Mouse (Mus musculus): Measurements from ENCODE around the gene Clca4a. TPM values are rescaled to one million over a fixed set of nuclear protein-coding genes. Genes with fewer than 3 reads are reported as not detected.
"Not testable (repeated sequence)": the region's sequence is repeated elsewhere in the genome, so short reads cannot be mapped to it uniquely, and the experiment has no call there.

The Clca4a gene
- polyA plus RNA-seq, 2 experiments: not detected

DNA sequence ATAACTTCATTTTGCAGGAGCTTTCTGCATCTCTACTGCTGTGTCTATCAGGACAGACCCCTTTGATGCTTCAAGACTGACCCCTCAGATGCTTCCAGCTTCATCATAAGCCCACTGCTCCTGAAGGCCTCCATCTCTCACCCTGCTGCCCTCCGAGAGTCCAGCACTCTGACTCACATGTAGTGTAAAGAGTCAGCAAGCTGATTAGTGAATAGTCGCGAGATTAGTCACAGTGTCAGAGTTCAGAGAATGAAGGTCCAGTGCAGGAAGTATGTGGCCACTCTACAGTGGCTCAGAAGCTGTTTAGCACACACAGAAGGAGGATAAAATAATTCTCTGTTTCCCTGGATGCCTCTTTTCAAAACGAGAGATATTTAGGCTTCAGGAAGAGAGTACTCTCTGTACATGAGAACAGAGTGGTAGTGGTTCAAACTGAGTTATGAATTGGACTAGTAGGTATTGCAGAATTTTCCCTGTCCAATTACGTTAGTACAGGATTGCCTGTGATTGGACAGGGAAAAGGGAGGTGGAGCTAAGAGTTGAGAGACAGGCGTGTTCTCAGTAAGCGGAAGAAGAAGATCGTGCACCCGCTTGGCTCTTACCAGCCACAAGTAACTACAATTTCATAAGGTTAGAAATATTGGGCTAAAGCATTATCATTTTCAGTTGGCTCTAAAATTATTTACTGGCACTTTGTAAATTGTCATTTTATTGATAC, 3.1 kb downstream of the Clca4a start:
- H3K4me3 ChIP-seq (ENCODE audit: insufficient read depth in 1 of 2, low read depth in 2 of 2, low read length in 2 of 2): no peak overlapping the region
- ATAC-seq (ENCODE audit: insufficient read depth) (no peak), DNase-seq (ENCODE audit: low read depth in 3 of 3, low spot score in 3 of 3) (no peak)
- H3K4me1 ChIP-seq (replicated peaks; ENCODE audit: control insufficient read depth in 2 of 2, insufficient read depth in 2 of 2, low read length in 1 of 2): no peaks in the 10 kb centered on the region
- H3K27ac ChIP-seq: no peak overlapping the region
- no peaks in the 10 kb centered on the region for H3K9me3 ChIP-seq (ENCODE audit: control insufficient read depth, low read length)
- H3K36me3 ChIP-seq (replicated peaks; ENCODE audit: control insufficient read depth, insufficient read depth, low read depth): no peaks in the 10 kb centered on the region
- no peaks in the 10 kb centered on the region for H3K27me3 ChIP-seq (ENCODE audit: control insufficient read depth, insufficient read depth, low read length)
- 62% methylated on average over 9 of the region's 9 CpGs for WGBS (ENCODE audit: insufficient replicate concordance)
- TF ChIP-seq CTCF (IDR thresholded peaks at IDR 0.05; ENCODE audit: low read depth) (no peak), EP300 (IDR thresholded peaks at IDR 0.05; ENCODE audit: low read depth) (no peak)
- H3K9ac ChIP-seq (replicated peaks): no peak overlapping the region
- no peak overlapping the region for H3K4me2 ChIP-seq (ENCODE audit: low read depth)

GRCm38 (mm10) chr3:144969755-144970154, 5.1 kb downstream of the Clca4a start:
- no peaks in the 10 kb centered on the region for H3K27me3 ChIP-seq (ENCODE audit: control insufficient read depth, insufficient read depth, low read length)
- H3K4me2 ChIP-seq (ENCODE audit: low read depth): no peak overlapping the region
- no peak overlapping the region for H3K9ac ChIP-seq (replicated peaks)
- no peaks in the 10 kb centered on the region for H3K4me1 ChIP-seq (replicated peaks; ENCODE audit: control insufficient read depth in 2 of 2, insufficient read depth in 2 of 2, low read length in 1 of 2)
- no peaks in the 10 kb centered on the region for H3K36me3 ChIP-seq (replicated peaks; ENCODE audit: control insufficient read depth, insufficient read depth, low read depth)
- no peak for ATAC-seq (ENCODE audit: insufficient read depth)
- no peak for DNase-seq (ENCODE audit: low read depth in 3 of 3, low spot score in 3 of 3)
- no peak overlapping the region for H3K4me3 ChIP-seq (ENCODE audit: insufficient read depth in 1 of 2, low read depth in 2 of 2, low read length in 2 of 2)
- H3K27ac ChIP-seq: no peak overlapping the region
- 57% methylated on average over 1 of the region's 1 CpGs for WGBS (ENCODE audit: insufficient replicate concordance)
- TF ChIP-seq CTCF (IDR thresholded peaks at IDR 0.05; ENCODE audit: low read depth) (no peak), EP300 (IDR thresholded peaks at IDR 0.05; ENCODE audit: low read depth) (no peak)
- H3K9me3 ChIP-seq (ENCODE audit: control insufficient read depth, low read length): no peaks in the 10 kb centered on the region

- H3K27me3 ChIP-seq (ENCODE audit: control insufficient read depth, insufficient read depth, low read length): no peaks in the 10 kb centered on the region
- ATAC-seq (ENCODE audit: insufficient read depth) (no peak), DNase-seq (ENCODE audit: low read depth in 3 of 3, low spot score in 3 of 3) (no peak)
- H3K9ac ChIP-seq (replicated peaks): no peak overlapping the region
- no peak overlapping the region for H3K27ac ChIP-seq
- TF ChIP-seq EP300 (IDR thresholded peaks at IDR 0.05; ENCODE audit: low read depth) (no peak), CTCF (IDR thresholded peaks at IDR 0.05; ENCODE audit: low read depth) (no peak)
- 40% methylated on average over 4 of the region's 4 CpGs for WGBS (ENCODE audit: insufficient replicate concordance)
- no peaks in the 10 kb centered on the region for H3K9me3 ChIP-seq (ENCODE audit: control insufficient read depth, low read length)
- no peak overlapping the region for H3K4me2 ChIP-seq (ENCODE audit: low read depth)
- H3K4me3 ChIP-seq (ENCODE audit: insufficient read depth in 1 of 2, low read depth in 2 of 2, low read length in 2 of 2): no peak overlapping the region
- H3K36me3 ChIP-seq (replicated peaks; ENCODE audit: control insufficient read depth, insufficient read depth, low read depth): no peaks in the 10 kb centered on the region
- H3K4me1 ChIP-seq (replicated peaks; ENCODE audit: control insufficient read depth in 2 of 2, insufficient read depth in 2 of 2, low read length in 1 of 2): no peaks in the 10 kb centered on the region
Observed at GRCm38 (mm10) chr3:144966074-144966473, 8.8 kb downstream of the Clca4a start.

GRCm38 (mm10) chr3:144950829-144951228, 24.0 kb downstream of the Clca4a start:
- WGBS (ENCODE audit: insufficient replicate concordance): 41% methylated on average over 4 of the region's 4 CpGs

DNA sequence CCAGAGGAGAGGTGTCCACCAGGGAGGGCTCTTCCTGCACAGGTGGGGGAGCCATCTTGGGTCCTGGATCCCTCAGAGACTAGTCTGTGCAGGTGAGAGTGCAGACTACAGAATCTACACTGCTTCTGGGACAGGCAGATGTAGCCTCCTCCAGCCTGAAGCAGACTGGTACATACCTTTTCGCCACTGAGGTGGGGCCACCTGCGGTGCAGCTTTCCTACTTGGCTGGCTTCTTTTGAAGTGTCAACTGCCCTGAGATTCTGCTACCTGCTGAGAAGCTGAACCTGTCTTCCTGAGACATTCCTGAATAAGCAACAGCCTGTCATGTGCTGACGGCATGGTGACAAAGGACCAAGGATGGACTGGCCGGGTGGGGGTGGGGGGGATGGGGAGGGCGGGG, 27.5 kb downstream of the Clca4a start:
- H3K4me2 ChIP-seq (ENCODE audit: low read depth); H3K27me3 ChIP-seq (ENCODE audit: control insufficient read depth, insufficient read depth, low read length); DNase-seq (ENCODE audit: low read depth in 3 of 3, low spot score in 3 of 3); H3K36me3 ChIP-seq (replicated peaks; ENCODE audit: control insufficient read depth, insufficient read depth, low read depth); ATAC-seq (ENCODE audit: insufficient read depth); H3K4me1 ChIP-seq (replicated peaks; ENCODE audit: control insufficient read depth in 2 of 2, insufficient read depth in 2 of 2, low read length in 1 of 2); H3K27ac ChIP-seq; H3K9me3 ChIP-seq (ENCODE audit: control insufficient read depth, low read length); H3K9ac ChIP-seq (replicated peaks); H3K4me3 ChIP-seq (ENCODE audit: insufficient read depth in 1 of 2, low read depth in 2 of 2, low read length in 2 of 2): not testable (repeated sequence)
- WGBS (ENCODE audit: insufficient replicate concordance): 42% methylated on average over 5 of the region's 5 CpGs

More at GRCm38 (mm10) chr3:144950829-144951228, 24.0 kb downstream of the Clca4a start:
- DNase-seq (ENCODE audit: low read depth in 3 of 3, low spot score in 3 of 3): no peak
- H3K4me1 ChIP-seq (replicated peaks; ENCODE audit: control insufficient read depth in 2 of 2, insufficient read depth in 2 of 2, low read length in 1 of 2): no peaks in the 10 kb centered on the region
- no peak for TF ChIP-seq EP300 (IDR thresholded peaks at IDR 0.05; ENCODE audit: low read depth)
- no peak for TF ChIP-seq CTCF (IDR thresholded peaks at IDR 0.05; ENCODE audit: low read depth)
- no peaks in the 10 kb centered on the region for H3K9me3 ChIP-seq (ENCODE audit: control insufficient read depth, low read length)
- no peak overlapping the region for H3K27ac ChIP-seq
- no peak overlapping the region for H3K9ac ChIP-seq (replicated peaks)
- no peak overlapping the region for H3K4me3 ChIP-seq (ENCODE audit: insufficient read depth in 1 of 2, low read depth in 2 of 2, low read length in 2 of 2)
- no peaks in the 10 kb centered on the region for H3K27me3 ChIP-seq (ENCODE audit: control insufficient read depth, insufficient read depth, low read length)
- no peak overlapping the region for H3K4me2 ChIP-seq (ENCODE audit: low read depth)
- H3K36me3 ChIP-seq (replicated peaks; ENCODE audit: control insufficient read depth, insufficient read depth, low read depth): no peaks in the 10 kb centered on the region
- no peak for ATAC-seq (ENCODE audit: insufficient read depth)

- not testable (repeated sequence) for H3K4me1 ChIP-seq (replicated peaks; ENCODE audit: control insufficient read depth in 2 of 2, insufficient read depth in 2 of 2, low read length in 1 of 2); H3K36me3 ChIP-seq (replicated peaks; ENCODE audit: control insufficient read depth, insufficient read depth, low read depth); H3K27ac ChIP-seq; H3K4me3 ChIP-seq (ENCODE audit: insufficient read depth in 1 of 2, low read depth in 2 of 2, low read length in 2 of 2); H3K4me2 ChIP-seq (ENCODE audit: low read depth); H3K9ac ChIP-seq (replicated peaks); H3K9me3 ChIP-seq (ENCODE audit: control insufficient read depth, low read length); DNase-seq (ENCODE audit: low read depth in 3 of 3, low spot score in 3 of 3); ATAC-seq (ENCODE audit: insufficient read depth); H3K27me3 ChIP-seq (ENCODE audit: control insufficient read depth, insufficient read depth, low read length)
Observed at GRCm38 (mm10) chr3:144933625-144934024, 41.2 kb downstream of the Clca4a start.
